Mouse (Mus musculus) ES-Bruce4 (cell line): ENCODE measurements around the gene Rpp25l. TPM values are rescaled to one million over a fixed set of nuclear protein-coding genes. Genes with fewer than 3 reads are reported as not detected.
A peak's percentile ranks its signal among the peaks of the same experiment; 100 is the strongest.
"Not testable (repeated sequence)": the region's sequence is repeated elsewhere in the genome, so short reads cannot be mapped to it uniquely, and the experiment has no call there.

Source experiments
- H3K27ac ChIP-seq: 2 replicates; pipeline ENCODE4 v1.5.1; 2012; ENCODE audit warnings: low read length, inconsistent platforms; ENCODE audit not compliant: insufficient read depth
- H3K27me3 ChIP-seq: 2 replicates; pipeline ENCODE4 v1.6.1; 2012; ENCODE audit warnings: mild to moderate bottlenecking, low read length, inconsistent platforms; ENCODE audit not compliant: control insufficient read depth, poor library complexity, insufficient read depth, severe bottlenecking
- H3K36me3 ChIP-seq: 2 replicates; pipeline ENCODE4 v1.6.1; 2012; ENCODE audit warnings: inconsistent platforms, mild to moderate bottlenecking, low read length, moderate library complexity; ENCODE audit not compliant: control insufficient read depth, poor library complexity, insufficient read depth, severe bottlenecking
- H3K4me1 ChIP-seq: one replicate; pipeline ENCODE4 v1.8.1; 2011; ENCODE audit warnings: low read length; ENCODE audit not compliant: control insufficient read depth, insufficient read depth
- H3K4me3 ChIP-seq: 2 replicates; pipeline ENCODE4 v1.5.1; 2011; ENCODE audit warnings: low read depth, mild to moderate bottlenecking, low read length
- H3K9ac ChIP-seq: 2 replicates; pipeline ENCODE4 v1.6.1; 2012; ENCODE audit warnings: low read depth, mild to moderate bottlenecking, inconsistent platforms; ENCODE audit not compliant: poor library complexity, severe bottlenecking
- H3K9me3 ChIP-seq: replicated peaks from 2 replicates; pipeline ENCODE4 v1.6.1; 2012; ENCODE audit warnings: mild to moderate bottlenecking, low read length, inconsistent platforms; ENCODE audit not compliant: control insufficient read depth, poor library complexity, insufficient read depth, severe bottlenecking
- CTCF ChIP-seq: IDR thresholded peaks from one replicate; pipeline ENCODE4 v1.8.1; 2011; ENCODE audit warnings: low read depth, low read length
- polyA plus RNA-seq: library from polyadenylated mRNA; stranded (reverse); fragments of >200 nt; gene quantifications from 2 replicates; pipeline ENCODE4 v1.2.4, GENCODE M21; 2011; ENCODE audit warnings: low read depth; ENCODE audit not compliant: missing spikeins, insufficient read depth, insufficient read length

Gene Rpp25l
- polyA plus RNA-seq, 1 experiment, result 23.8 TPM

DNA sequence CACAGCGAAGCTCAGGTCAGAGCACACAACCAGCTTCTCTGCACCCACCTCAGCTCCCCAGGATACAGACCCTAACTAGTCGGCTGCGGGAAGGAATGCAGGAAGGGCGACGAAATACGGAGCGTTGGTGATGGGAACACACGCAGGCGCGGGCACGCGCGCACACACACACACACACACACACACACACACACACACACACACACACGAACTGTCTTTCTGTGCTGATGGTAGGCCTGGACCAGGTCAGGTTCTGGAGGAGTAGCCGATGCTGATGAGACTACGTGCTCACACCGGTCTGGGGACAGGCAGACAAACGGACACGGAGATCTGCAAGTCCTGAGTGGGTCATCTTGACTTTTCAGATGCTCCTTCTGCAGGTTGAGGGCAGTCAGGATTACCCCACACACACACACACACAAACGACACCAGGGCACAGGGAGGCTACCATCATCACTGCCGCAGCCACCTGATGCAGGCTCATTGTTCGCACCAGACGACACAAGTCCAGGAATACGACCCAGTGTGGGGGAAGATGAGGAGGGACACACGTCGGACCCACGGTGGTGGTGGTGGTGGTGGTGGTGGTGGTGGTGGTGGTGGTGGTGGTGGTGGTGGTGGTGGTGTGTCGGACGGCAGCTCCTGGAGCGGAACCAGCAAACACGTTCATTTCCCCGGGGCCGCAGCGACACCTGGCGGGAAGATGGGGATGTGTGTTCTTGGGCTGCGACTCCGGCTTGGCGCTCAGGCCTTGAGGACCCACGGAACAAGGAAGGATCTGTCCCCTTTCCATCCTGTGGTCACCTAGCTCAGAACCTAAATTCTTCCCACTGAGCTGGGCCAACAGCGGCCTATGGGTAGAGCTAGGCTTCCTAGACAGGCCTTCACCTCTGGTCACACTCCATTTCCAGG, 16.1 kb downstream of the Rpp25l start, which contains the start of gene Cntfr:
Gene Cntfr (minus strand): TSS at position 160 of the 912 bp plus-strand sequence.
- H3K27ac ChIP-seq, H3K36me3 ChIP-seq: not testable (repeated sequence)
- peak within 1 kb of the TSS; percentile 38 for H3K4me3 ChIP-seq

DNA sequence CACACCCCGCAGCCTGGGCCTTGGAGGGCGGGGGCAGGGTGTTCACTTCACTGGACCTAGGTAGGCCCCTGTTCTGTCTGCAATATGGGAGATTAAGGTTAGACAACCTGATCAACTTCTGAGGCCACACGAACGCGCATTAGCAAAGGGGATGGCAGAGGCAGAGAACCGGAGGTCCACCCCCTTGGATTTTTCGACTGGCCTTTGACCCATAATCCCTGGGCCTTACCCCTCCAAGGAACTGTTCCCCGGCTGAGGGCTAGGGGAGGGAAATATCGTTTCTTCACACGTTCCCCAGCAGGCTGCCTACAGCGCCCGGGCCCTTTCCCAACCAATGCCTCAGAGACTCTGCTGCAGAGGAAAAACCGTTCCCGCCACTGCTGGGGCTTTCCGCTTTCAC, 16.9 kb downstream of the Rpp25l start:
- H3K36me3 ChIP-seq, H3K4me1 ChIP-seq, H3K27me3 ChIP-seq, H3K27ac ChIP-seq, H3K9me3 ChIP-seq, H3K9ac ChIP-seq, H3K4me3 ChIP-seq: not testable (repeated sequence)

More for the DNA sequence above, 16.1 kb downstream of the Rpp25l start, which contains the start of gene Cntfr:
- H3K9me3 ChIP-seq, H3K9ac ChIP-seq, H3K4me1 ChIP-seq, H3K27me3 ChIP-seq: not testable (repeated sequence)
- TF ChIP-seq CTCF, result peak; percentile 65

DNA sequence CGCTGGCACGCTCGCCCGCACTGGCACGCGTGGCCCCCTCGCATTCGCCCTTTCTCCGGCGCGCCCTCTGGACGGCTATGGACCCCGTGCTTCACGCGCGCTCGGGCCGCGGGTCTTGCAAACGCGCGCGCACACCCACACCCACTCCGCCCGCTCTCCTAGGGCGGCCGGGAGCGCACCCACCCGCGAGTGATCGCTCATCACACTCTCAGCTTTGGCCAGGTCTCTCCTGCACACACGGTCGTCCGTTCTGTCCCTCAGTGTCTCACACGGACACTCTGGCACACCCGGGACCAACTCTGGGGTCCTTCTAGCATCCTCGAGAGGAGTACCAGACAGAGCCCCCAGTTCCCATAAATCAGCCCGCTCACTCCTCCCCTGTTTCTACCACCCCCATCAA, 17.5 kb downstream of the Rpp25l start:
- not testable (repeated sequence) for H3K9ac ChIP-seq, H3K9me3 ChIP-seq, H3K36me3 ChIP-seq, H3K4me1 ChIP-seq, H3K27me3 ChIP-seq, H3K27ac ChIP-seq
- peak overlapping the region; percentile 38 for H3K4me3 ChIP-seq

DNA sequence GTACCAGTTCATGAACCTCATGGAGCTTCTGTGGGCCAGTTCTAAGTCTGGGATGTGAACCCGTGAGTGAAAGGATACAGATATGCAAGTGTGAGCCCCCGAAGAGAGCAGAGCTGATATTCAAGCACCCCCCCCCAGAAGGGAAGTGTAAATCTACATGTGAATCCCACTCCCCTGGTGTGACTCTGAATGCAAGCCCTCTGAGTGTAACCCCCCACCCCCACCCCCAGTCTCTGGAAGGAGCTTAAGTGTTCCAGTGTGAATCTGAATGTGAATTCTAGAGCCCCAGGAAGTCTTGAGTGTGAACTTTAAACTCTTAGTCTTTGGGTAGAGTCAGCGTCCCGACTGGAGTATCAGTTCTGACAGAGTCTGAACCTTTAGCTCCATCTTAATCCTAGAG, 19.8 kb downstream of the Rpp25l start:
- H3K9me3 ChIP-seq, H3K4me1 ChIP-seq, H3K4me3 ChIP-seq, H3K36me3 ChIP-seq, H3K27ac ChIP-seq, H3K9ac ChIP-seq, H3K27me3 ChIP-seq: not testable (repeated sequence)

DNA sequence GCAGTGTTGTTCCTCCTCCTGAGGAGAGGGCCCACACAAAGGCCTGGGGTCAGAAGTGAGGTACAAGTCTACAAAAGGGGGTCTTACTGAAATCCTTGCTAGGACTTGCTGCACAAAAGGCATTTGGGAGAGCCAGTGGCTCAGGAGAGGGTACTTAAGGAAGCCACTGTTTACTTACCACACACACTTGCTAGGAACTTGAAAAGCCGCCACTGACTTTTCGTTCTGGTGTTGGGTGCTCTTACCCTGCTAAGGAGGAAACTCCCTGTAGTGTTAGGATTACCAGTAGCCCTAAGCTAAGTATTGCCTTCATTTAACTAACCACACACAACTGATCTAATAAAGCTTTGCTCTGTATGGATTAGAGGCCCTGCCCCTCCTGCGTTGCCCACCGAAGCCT, 23.3 kb downstream of the Rpp25l start:
- not testable (repeated sequence) for H3K36me3 ChIP-seq, H3K27ac ChIP-seq, H3K9me3 ChIP-seq, H3K4me3 ChIP-seq, H3K4me1 ChIP-seq, H3K9ac ChIP-seq, H3K27me3 ChIP-seq

DNA sequence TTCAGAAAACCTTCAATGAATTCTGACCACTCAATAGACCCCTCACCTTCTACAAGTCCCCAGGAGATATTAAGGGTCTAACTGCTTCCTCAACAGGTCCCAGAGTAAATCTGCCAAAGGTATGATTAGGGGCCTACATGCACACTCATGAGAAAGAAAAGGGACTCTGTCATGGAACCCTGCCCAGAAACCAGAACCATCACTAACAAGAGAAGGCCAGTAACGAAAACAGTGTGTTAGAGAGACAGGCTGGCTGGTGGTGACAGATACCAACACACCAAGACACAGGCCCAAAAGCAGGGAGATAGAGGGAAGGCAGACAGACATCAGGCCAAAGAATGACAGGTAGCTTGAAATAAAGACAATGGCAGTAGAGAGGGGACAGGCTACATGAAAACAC, 24.8 kb downstream of the Rpp25l start:
- H3K9ac ChIP-seq, H3K4me3 ChIP-seq, H3K9me3 ChIP-seq, H3K4me1 ChIP-seq, H3K36me3 ChIP-seq, H3K27me3 ChIP-seq, H3K27ac ChIP-seq: not testable (repeated sequence)

DNA sequence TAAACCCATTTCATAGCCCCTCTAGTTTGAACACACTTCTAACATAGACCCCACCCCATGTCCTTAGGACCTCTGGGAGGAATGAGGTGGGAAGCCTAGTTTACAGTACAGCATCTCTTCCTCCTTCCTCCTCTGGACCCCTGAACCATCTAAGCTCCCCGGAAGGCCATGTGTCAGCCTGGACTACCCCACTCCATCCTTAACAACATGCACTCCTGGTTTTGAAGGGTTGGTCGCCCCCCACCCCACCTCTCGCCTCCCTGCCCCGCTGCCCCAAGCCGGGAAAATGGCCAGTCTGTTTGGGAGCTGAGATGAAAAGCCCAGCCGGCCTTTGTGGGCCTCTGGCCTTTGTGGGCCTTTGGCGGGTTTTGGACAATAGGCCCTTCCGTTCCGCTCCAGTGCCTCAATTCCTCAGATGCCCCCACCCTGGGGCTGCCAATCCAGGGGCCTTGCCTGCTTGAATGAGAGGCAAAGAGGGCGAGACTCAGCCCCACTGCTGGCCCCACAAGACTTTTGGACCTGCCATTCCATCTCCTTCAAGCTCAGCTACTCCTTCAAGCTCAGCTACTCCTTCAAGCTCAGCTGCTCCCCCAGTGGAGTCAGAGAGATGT, 27.3 kb downstream of the Rpp25l start:
- not testable (repeated sequence) for H3K27me3 ChIP-seq, H3K4me3 ChIP-seq, H3K9ac ChIP-seq, H3K9me3 ChIP-seq, H3K27ac ChIP-seq, H3K4me1 ChIP-seq, H3K36me3 ChIP-seq

DNA sequence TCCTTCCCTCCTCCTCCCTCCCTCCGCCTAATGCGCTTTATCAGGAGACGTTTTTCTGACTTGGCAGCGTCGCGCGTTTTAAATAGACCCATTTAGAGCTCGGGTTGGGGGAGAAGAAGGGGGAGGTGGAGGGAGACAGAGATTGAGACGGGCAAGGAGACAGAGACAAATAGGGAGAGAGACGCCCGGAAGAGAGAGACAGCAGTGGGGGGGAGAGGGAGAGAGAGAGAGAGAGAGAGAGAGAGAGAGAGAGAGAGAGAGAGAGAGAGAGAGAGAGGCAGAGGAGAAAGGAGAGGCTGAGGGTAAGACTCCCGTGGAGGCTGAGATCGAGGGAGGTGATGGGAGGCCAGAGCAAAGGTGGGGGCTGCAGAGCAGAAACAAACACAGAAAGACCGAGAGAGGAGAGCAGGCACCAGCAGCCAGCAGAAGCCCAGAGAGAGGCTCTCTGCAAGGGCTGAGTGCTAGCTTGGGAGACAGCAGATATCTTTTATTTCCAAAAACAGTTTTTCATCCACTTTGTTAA, 28.3 kb downstream of the Rpp25l start:
- H3K27ac ChIP-seq, H3K9me3 ChIP-seq, H3K4me3 ChIP-seq, H3K4me1 ChIP-seq, H3K9ac ChIP-seq, H3K27me3 ChIP-seq, H3K36me3 ChIP-seq: not testable (repeated sequence)

DNA sequence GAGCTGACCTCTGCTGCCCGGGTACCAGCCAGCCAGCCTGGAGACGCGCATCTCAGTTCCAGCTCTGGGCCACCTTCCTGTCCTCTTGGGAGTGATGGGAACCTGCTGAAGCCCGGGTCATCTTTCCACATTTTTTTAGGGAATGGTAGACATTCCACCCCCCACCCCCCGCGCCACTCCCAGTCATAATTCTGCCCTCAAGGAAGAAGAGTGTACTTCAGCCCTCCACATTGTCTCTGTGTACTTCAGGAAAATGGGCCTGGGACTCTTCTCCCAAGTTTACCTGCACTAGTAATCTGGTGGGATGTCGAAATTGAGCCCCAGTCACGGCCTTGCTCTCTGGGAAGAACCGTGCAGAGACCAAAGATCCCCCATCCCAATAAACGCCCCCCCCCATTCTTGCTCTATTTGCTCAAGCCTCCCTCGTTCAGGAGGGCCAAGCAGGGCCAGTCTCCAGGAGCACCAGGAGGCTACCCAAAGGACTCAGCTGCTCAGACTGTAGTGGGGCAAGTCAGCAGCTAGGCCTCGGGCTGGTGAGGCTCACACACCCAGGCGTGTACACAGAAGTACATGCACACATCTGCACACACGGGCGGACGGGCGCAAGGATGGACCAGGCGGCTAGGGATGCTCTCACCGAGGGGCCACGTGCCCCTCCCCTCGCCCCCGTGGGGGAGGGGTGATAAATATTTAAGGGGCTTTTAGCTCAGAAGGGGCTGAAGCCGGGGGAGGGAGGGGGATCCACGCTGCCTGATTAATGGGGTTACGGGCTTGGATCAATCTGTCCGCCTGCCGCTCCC, 29.0 kb downstream of the Rpp25l start:
- not testable (repeated sequence) for H3K9ac ChIP-seq, H3K27me3 ChIP-seq, H3K27ac ChIP-seq, H3K9me3 ChIP-seq, H3K4me1 ChIP-seq, H3K4me3 ChIP-seq, H3K36me3 ChIP-seq
